Mouse (Mus musculus): ENCODE results near the gene Orai3. TPM values are rescaled to one million over a fixed set of nuclear protein-coding genes. Genes with fewer than 3 reads are reported as not detected.

The Orai3 gene
- polyA plus RNA-seq, 1 experiment from 2014 or later, result 9.6 TPM

- H3K4me2 ChIP-seq (ENCODE audit: low read length), result peak overlapping the region; percentile 90
- no peak for ATAC-seq
- H3K4me1 ChIP-seq (replicated peaks; ENCODE audit: control insufficient read depth, insufficient read depth, low read length), result peaks cover 21% of the 10 kb centered on the region
- H3K9me3 ChIP-seq (ENCODE audit: control insufficient read depth, low read length), result no peaks in the 10 kb centered on the region
- peak overlapping the region; percentile 84 for H3K4me3 ChIP-seq (replicated peaks; ENCODE audit: low read length)
- H3K27me3 ChIP-seq (replicated peaks; ENCODE audit: control insufficient read depth, insufficient read depth, low read length), result no peaks in the 10 kb centered on the region
- peaks cover 25% of the 10 kb centered on the region for H3K36me3 ChIP-seq (ENCODE audit: control insufficient read depth, insufficient read depth)
- peak overlapping the region; percentile 94 for H3K9ac ChIP-seq (replicated peaks; ENCODE audit: low read depth, low read length)
- under 1% methylated on average over 43 of the region's 62 CpGs for WGBS
- H3K27ac ChIP-seq (ENCODE audit: low read length), result peak overlapping the region; percentile 66
Measured at GRCm38 (mm10) chr7:127746494-127747491, 22.8 kb upstream of the Orai3 start.

- H3K27me3 ChIP-seq (replicated peaks; ENCODE audit: control insufficient read depth, insufficient read depth, low read length), result no peaks in the 10 kb centered on the region
- H3K27ac ChIP-seq (ENCODE audit: low read length), result peak overlapping the region; percentile 66
- H3K4me3 ChIP-seq (replicated peaks; ENCODE audit: low read length), result peak overlapping the region; percentile 84
- 35% methylated on average over 6 of the region's 6 CpGs for WGBS
- peak overlapping the region; percentile 94 for H3K9ac ChIP-seq (replicated peaks; ENCODE audit: low read depth, low read length)
- ATAC-seq, result no peak
- H3K9me3 ChIP-seq (ENCODE audit: control insufficient read depth, low read length), result no peaks in the 10 kb centered on the region
- peak overlapping the region; percentile 90 for H3K4me2 ChIP-seq (ENCODE audit: low read length)
- peaks cover 29% of the 10 kb centered on the region for H3K36me3 ChIP-seq (ENCODE audit: control insufficient read depth, insufficient read depth)
- H3K4me1 ChIP-seq (replicated peaks; ENCODE audit: control insufficient read depth, insufficient read depth, low read length), result peaks cover 21% of the 10 kb centered on the region
Measured at GRCm38 (mm10) chr7:127747559-127748234, 21.9 kb upstream of the Orai3 start.

- Histone ChIP-seq H3K9me3 (ENCODE audit: control insufficient read depth, low read length) (no peaks in the 10 kb centered on the region), H3K27me3 (replicated peaks; ENCODE audit: control insufficient read depth, insufficient read depth, low read length) (no peaks in the 10 kb centered on the region), H3K36me3 (ENCODE audit: control insufficient read depth, insufficient read depth) (peaks cover 32% of the 10 kb centered on the region), H3K4me2 (ENCODE audit: low read length) (no peak overlapping the region), H3K4me3 (replicated peaks; ENCODE audit: low read length) (no peak overlapping the region), H3K4me1 (replicated peaks; ENCODE audit: control insufficient read depth, insufficient read depth, low read length) (peaks cover 21% of the 10 kb centered on the region), H3K27ac (ENCODE audit: low read length) (no peak overlapping the region), H3K9ac (replicated peaks; ENCODE audit: low read depth, low read length) (no peak overlapping the region)
- no peak for ATAC-seq
- 90% methylated on average over 28 of the region's 28 CpGs for WGBS
Measured at GRCm38 (mm10) chr7:127748235-127748560, 21.4 kb upstream of the Orai3 start.

- H3K4me1 ChIP-seq (replicated peaks; ENCODE audit: control insufficient read depth, insufficient read depth, low read length), result peaks cover 16% of the 10 kb centered on the region
- H3K27ac ChIP-seq (ENCODE audit: low read length), result no peak overlapping the region
- H3K4me2 ChIP-seq (ENCODE audit: low read length), result no peak overlapping the region
- H3K36me3 ChIP-seq (ENCODE audit: control insufficient read depth, insufficient read depth), result peaks cover 38% of the 10 kb centered on the region
- H3K4me3 ChIP-seq (replicated peaks; ENCODE audit: low read length), result no peak overlapping the region
- H3K9me3 ChIP-seq (ENCODE audit: control insufficient read depth, low read length), result no peaks in the 10 kb centered on the region
- ATAC-seq, result no peak
- no peak overlapping the region for H3K9ac ChIP-seq (replicated peaks; ENCODE audit: low read depth, low read length)
- no peaks in the 10 kb centered on the region for H3K27me3 ChIP-seq (replicated peaks; ENCODE audit: control insufficient read depth, insufficient read depth, low read length)
- WGBS, result 87% methylated on average over 19 of the region's 19 CpGs
Measured at GRCm38 (mm10) chr7:127750131-127751127, 19.2 kb upstream of the Orai3 start.

GRCm38 (mm10) chr7:127751619-127752018 lies 18.0 kb upstream of the Orai3 start:
- Histone ChIP-seq H3K9me3 (ENCODE audit: control insufficient read depth, low read length) (no peaks in the 10 kb centered on the region), H3K27ac (ENCODE audit: low read length) (no peak overlapping the region), H3K9ac (replicated peaks; ENCODE audit: low read depth, low read length) (no peak overlapping the region), H3K4me1 (replicated peaks; ENCODE audit: control insufficient read depth, insufficient read depth, low read length) (peaks cover 16% of the 10 kb centered on the region), H3K27me3 (replicated peaks; ENCODE audit: control insufficient read depth, insufficient read depth, low read length) (no peaks in the 10 kb centered on the region), H3K4me3 (replicated peaks; ENCODE audit: low read length) (no peak overlapping the region), H3K36me3 (ENCODE audit: control insufficient read depth, insufficient read depth) (peaks cover 38% of the 10 kb centered on the region), H3K4me2 (ENCODE audit: low read length) (no peak overlapping the region)
- ATAC-seq, result no peak
- 96% methylated on average over 5 of the region's 5 CpGs for WGBS

GRCm38 (mm10) chr7:127752069-127752468 lies 17.5 kb upstream of the Orai3 start:
- H3K4me3 ChIP-seq (replicated peaks; ENCODE audit: low read length), result no peak overlapping the region
- H3K4me2 ChIP-seq (ENCODE audit: low read length), result no peak overlapping the region
- H3K27me3 ChIP-seq (replicated peaks; ENCODE audit: control insufficient read depth, insufficient read depth, low read length), result no peaks in the 10 kb centered on the region
- peaks cover 38% of the 10 kb centered on the region for H3K36me3 ChIP-seq (ENCODE audit: control insufficient read depth, insufficient read depth)
- H3K27ac ChIP-seq (ENCODE audit: low read length), result no peak overlapping the region
- 94% methylated on average over 26 of the region's 27 CpGs for WGBS
- H3K4me1 ChIP-seq (replicated peaks; ENCODE audit: control insufficient read depth, insufficient read depth, low read length), result peaks cover 15% of the 10 kb centered on the region
- H3K9me3 ChIP-seq (ENCODE audit: control insufficient read depth, low read length), result no peaks in the 10 kb centered on the region
- no peak overlapping the region for H3K9ac ChIP-seq (replicated peaks; ENCODE audit: low read depth, low read length)
- no peak for ATAC-seq

- ATAC-seq, result no peak
- Histone ChIP-seq H3K4me3 (replicated peaks; ENCODE audit: low read length) (no peak overlapping the region), H3K36me3 (ENCODE audit: control insufficient read depth, insufficient read depth) (peaks cover 38% of the 10 kb centered on the region), H3K9ac (replicated peaks; ENCODE audit: low read depth, low read length) (no peak overlapping the region), H3K4me1 (replicated peaks; ENCODE audit: control insufficient read depth, insufficient read depth, low read length) (peaks cover 4% of the 10 kb centered on the region), H3K4me2 (ENCODE audit: low read length) (no peak overlapping the region), H3K9me3 (ENCODE audit: control insufficient read depth, low read length) (no peaks in the 10 kb centered on the region), H3K27me3 (replicated peaks; ENCODE audit: control insufficient read depth, insufficient read depth, low read length) (no peaks in the 10 kb centered on the region), H3K27ac (ENCODE audit: low read length) (no peak overlapping the region)
- WGBS, result 75% methylated on average over 5 of the region's 5 CpGs
Measured at GRCm38 (mm10) chr7:127753158-127753557, 16.5 kb upstream of the Orai3 start.

GRCm38 (mm10) chr7:127753741-127754140 lies 15.9 kb upstream of the Orai3 start:
- Histone ChIP-seq H3K4me1 (replicated peaks; ENCODE audit: control insufficient read depth, insufficient read depth, low read length) (peaks cover 3% of the 10 kb centered on the region), H3K4me2 (ENCODE audit: low read length) (no peak overlapping the region), H3K27me3 (replicated peaks; ENCODE audit: control insufficient read depth, insufficient read depth, low read length) (no peaks in the 10 kb centered on the region), H3K27ac (ENCODE audit: low read length) (no peak overlapping the region), H3K4me3 (replicated peaks; ENCODE audit: low read length) (no peak overlapping the region), H3K36me3 (ENCODE audit: control insufficient read depth, insufficient read depth) (peaks cover 33% of the 10 kb centered on the region), H3K9ac (replicated peaks; ENCODE audit: low read depth, low read length) (no peak overlapping the region), H3K9me3 (ENCODE audit: control insufficient read depth, low read length) (no peaks in the 10 kb centered on the region)
- ATAC-seq, result no peak
- 92% methylated on average over 7 of the region's 7 CpGs for WGBS

All from forebrain, embryonic 16.5 days (tissue).